Mouse (Mus musculus) midbrain, embryonic 12.5 days (tissue): ENCODE measurements around the gene Ctbp2. TPM values are rescaled to one million over a fixed set of nuclear protein-coding genes. Genes with fewer than 3 reads are reported as not detected.

Experiments used
- ATAC-seq: fragments of 200-750 bp; cut with Nextera tagmentation; 2 replicates; pipeline ENCODE4 v1.8.0; 2017; ENCODE audit warnings: low read depth, moderate TSS enrichment, moderate library complexity; ENCODE audit not compliant: low FRiP score
- H3K27ac ChIP-seq: fragments of 300-500 bp; sonication (generic); replicated peaks from 2 replicates; pipeline ENCODE4 v1.5.1; 2016; ENCODE audit warnings: mild to moderate bottlenecking
- H3K27me3 ChIP-seq: fragments of 300-500 bp; sonication (generic); 2 replicates; pipeline ENCODE4 v1.6.1; 2016; ENCODE audit warnings: mild to moderate bottlenecking
- H3K36me3 ChIP-seq: fragments of 300-500 bp; sonication (generic); 2 replicates; pipeline ENCODE4 v1.6.1; 2016
- H3K4me1 ChIP-seq: fragments of 300-500 bp; sonication (generic); 2 replicates; pipeline ENCODE4 v1.6.1; 2016
- H3K4me2 ChIP-seq: fragments of 300-500 bp; sonication (generic); replicated peaks from 2 replicates; pipeline ENCODE4 v1.6.1; 2016; ENCODE audit warnings: mild to moderate bottlenecking, moderate library complexity
- H3K4me3 ChIP-seq: fragments of 300-500 bp; sonication (generic); 2 replicates; pipeline ENCODE4 v1.5.1; 2016; ENCODE audit warnings: mild to moderate bottlenecking
- H3K9ac ChIP-seq: fragments of 300-500 bp; sonication (generic); replicated peaks from 2 replicates; pipeline ENCODE4 v1.6.1; 2016; ENCODE audit warnings: mild to moderate bottlenecking, moderate library complexity
- H3K9me3 ChIP-seq: fragments of 300-500 bp; sonication (generic); 2 replicates; pipeline ENCODE4 v1.6.1; 2016; ENCODE audit warnings: mild to moderate bottlenecking
- WGBS: fragments of 180-500 bp; shearing (Covaris S2); methylation state at CpG from one replicate; pipeline ENCODE4 v1.1.7; 2016; 5-methylcytosine and 5-hydroxymethylcytosine counted together
- polyA plus RNA-seq: library from polyadenylated mRNA; unstranded; fragments of >200 nt; fragmentation: Nextera tagmentation; extraction: Ambion mirVana; gene quantifications from 2 replicates; pipeline ENCODE4 v1.2.1, GENCODE M21; 2016

Gene Ctbp2
- polyA plus RNA-seq, 1 experiment from 2014 or later = 111 TPM

DNA sequence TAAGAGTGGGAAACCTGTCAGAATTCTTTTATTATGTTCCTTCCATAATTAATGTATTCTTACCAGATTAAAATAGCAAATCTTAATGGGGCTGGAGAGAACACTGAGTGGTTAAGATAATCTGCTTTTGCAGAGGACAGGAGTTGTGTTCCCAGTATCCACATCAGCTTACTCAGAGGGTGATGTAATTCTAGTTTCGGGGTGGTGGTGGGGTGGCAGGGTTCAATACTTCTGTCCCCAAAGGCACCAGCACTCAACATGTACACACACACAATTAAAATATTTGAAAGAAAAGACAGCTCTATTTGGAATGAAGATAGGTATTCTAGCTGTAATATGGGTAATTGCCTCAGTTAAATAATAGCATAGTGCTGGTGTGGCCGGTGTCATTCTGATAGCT lies 183.6 kb downstream of the Ctbp2 start:
- Histone ChIP-seq H3K4me1 (no peaks in the 10 kb centered on the region), H3K4me3 (no peak overlapping the region), H3K9me3 (no peaks in the 10 kb centered on the region), H3K9ac (no peak overlapping the region), H3K27ac (no peak overlapping the region), H3K4me2 (no peak overlapping the region), H3K27me3 (no peaks in the 10 kb centered on the region), H3K36me3 (no peaks in the 10 kb centered on the region)
- 93% methylated on average over 2 of the region's 2 CpGs for WGBS
- no peak for ATAC-seq

GRCm38 (mm10) chr7:132939118-132939517 lies 185.0 kb downstream of the Ctbp2 start:
- no peak overlapping the region for H3K4me3 ChIP-seq
- WGBS = 87% methylated on average over 2 of the region's 2 CpGs
- H3K27me3 ChIP-seq = no peaks in the 10 kb centered on the region
- H3K4me2 ChIP-seq = no peak overlapping the region
- no peak overlapping the region for H3K9ac ChIP-seq
- no peaks in the 10 kb centered on the region for H3K4me1 ChIP-seq
- ATAC-seq = no peak
- no peaks in the 10 kb centered on the region for H3K9me3 ChIP-seq
- H3K36me3 ChIP-seq = no peaks in the 10 kb centered on the region
- no peak overlapping the region for H3K27ac ChIP-seq

Other genes with a start within 250 kb of the Ctbp2 start
- 17.6 and 19.8 TPM in 2 replicates for gene Zranb1, start 193.2 kb downstream of the Ctbp2 start, polyA plus RNA-seq
- gene Fgfr2, start 1.0 kb downstream of the Ctbp2 start, polyA plus RNA-seq = 96.5 and 98.9 TPM in 2 replicates